Mouse (Mus musculus) right cerebral cortex, postnatal 4 days (tissue): Measurements from ENCODE around the gene Abl1.
"Not testable (repeated sequence)": the region's sequence is repeated elsewhere in the genome, so short reads cannot be mapped to it uniquely, and the experiment has no call there.

ENCODE experiments used
- DNase-seq: peaks from one replicate; pipeline ENCODE4 v3.0.0-alpha.2; 2022

Abl1 gene

GRCm38 (mm10) chr2:31688074-31688925, at the start of gene Abl1:
Gene Abl1, plus strand, starts transcription at chr2:31688376.
- peak; percentile 86 for DNase-seq

GRCm38 (mm10) chr2:31638581-31639465, 49.4 kb upstream of the Abl1 start:
- no peak for DNase-seq

GRCm38 (mm10) chr2:31639466-31639760, 48.8 kb upstream of the Abl1 start:
- DNase-seq: no peak

- no peak for DNase-seq
These were observed 48.1 kb upstream of the Abl1 start, which contains the start of gene Prdm12 for GRCm38 (mm10) chr2:31639901-31640608. Gene Prdm12, plus strand, starts transcription at chr2:31640037.

GRCm38 (mm10) chr2:31640609-31641507, 47.3 kb upstream of the Abl1 start:
- DNase-seq: no peak

GRCm38 (mm10) chr2:31641508-31641830, 46.7 kb upstream of the Abl1 start:
- no peak for DNase-seq

- no peak for DNase-seq
These were observed 46.2 kb upstream of the Abl1 start for GRCm38 (mm10) chr2:31641929-31642328.

GRCm38 (mm10) chr2:31653971-31654853, 34.0 kb upstream of the Abl1 start:
- DNase-seq: peak; percentile 75

- peak; percentile 85 for DNase-seq
These were observed 33.2 kb upstream of the Abl1 start for GRCm38 (mm10) chr2:31654854-31655559.

- no peak for DNase-seq
These were observed 31.8 kb upstream of the Abl1 start for GRCm38 (mm10) chr2:31656374-31656773.

- no peak for DNase-seq
These were observed 25.0 kb upstream of the Abl1 start for GRCm38 (mm10) chr2:31662939-31663803.

- DNase-seq: no peak
These were observed 24.4 kb upstream of the Abl1 start for GRCm38 (mm10) chr2:31663804-31664180.

GRCm38 (mm10) chr2:31667332-31667731, 20.8 kb upstream of the Abl1 start:
- no peak for DNase-seq

- peak; percentile 84 for DNase-seq
These were observed 17.6 kb upstream of the Abl1 start, which contains the start of gene Exosc2 for GRCm38 (mm10) chr2:31670551-31671035. Gene Exosc2, plus strand, starts transcription at chr2:31670715.

- DNase-seq: no peak
These were observed 9.5 kb upstream of the Abl1 start for GRCm38 (mm10) chr2:31678641-31679040.

GRCm38 (mm10) chr2:31681051-31681707, 7.0 kb upstream of the Abl1 start:
- DNase-seq: not testable (repeated sequence)

GRCm38 (mm10) chr2:31681731-31682235, 6.4 kb upstream of the Abl1 start:
- no peak for DNase-seq

- DNase-seq: peak; percentile 68
These were observed 4.5 kb upstream of the Abl1 start for GRCm38 (mm10) chr2:31683666-31684065.

- no peak for DNase-seq
These were observed 869 bp downstream of the Abl1 start for GRCm38 (mm10) chr2:31689045-31689444.
